ENCODE assay signal across 14 mouse cellular contexts in the genomic region with DNA sequence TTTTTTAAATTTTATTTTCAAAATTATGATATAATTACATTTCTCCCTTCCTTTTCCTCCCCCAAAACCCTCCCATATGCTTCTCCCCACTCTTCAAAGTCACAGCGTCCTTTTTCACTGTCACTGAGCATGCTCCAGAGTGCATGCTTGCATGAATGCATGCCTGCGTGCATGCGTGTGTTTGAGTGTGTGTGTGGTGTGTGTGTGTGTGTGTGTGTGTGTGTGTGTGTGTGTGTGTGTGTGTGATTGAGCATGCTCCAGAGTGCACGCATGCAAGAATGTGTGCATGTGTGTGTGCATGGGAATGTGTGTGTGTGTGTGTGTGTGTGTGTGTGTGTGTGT.
DNase-seq lines count a peak whose midpoint lies in the region; ATAC-seq and TF ChIP-seq lines count a peak whose summit lies in the region.
"Had no signal": no experiment of that assay in that cellular context is flagged by ENCODE, and none has a peak within 500 bp of the region (broad histone marks: within the 10 kb centered on the region; RNA-seq: fewer than 3 reads in every experiment).

No protein-coding gene starts in this region.

- peak overlapping the region; percentile 71 for H3K27ac ChIP-seq in gastrocnemius, adult 2 months
- no peak overlapping the region for H3K27ac ChIP-seq in kidney, embryonic 16.5 days (ENCODE audit: low read length)
- no peak overlapping the region for H3K27ac ChIP-seq in embryonic facial prominence, embryonic 12.5 days
- H3K27ac ChIP-seq in liver, embryonic 15.5 days (replicated peaks), result no peak overlapping the region
- no peak overlapping the region for H3K27ac ChIP-seq in hindbrain, embryonic 14.5 days
- H3K27ac ChIP-seq: macrophage; midbrain, embryonic 15.5 days; neural tube, embryonic 12.5 days had no signal

- no peaks in the 10 kb centered on the region for H3K36me3 ChIP-seq in kidney, embryonic 16.5 days (ENCODE audit: insufficient read depth, low read length)
- no peaks in the 10 kb centered on the region for H3K36me3 ChIP-seq in embryonic facial prominence, embryonic 12.5 days
- no peaks in the 10 kb centered on the region for H3K36me3 ChIP-seq in liver, embryonic 15.5 days (replicated peaks)
- H3K36me3 ChIP-seq in hindbrain, embryonic 14.5 days (replicated peaks; ENCODE audit: control insufficient read depth, insufficient read depth), result no peaks in the 10 kb centered on the region
- H3K36me3 ChIP-seq: midbrain, embryonic 15.5 days; neural tube, embryonic 12.5 days had no signal

- no peak for DNase-seq in gastrocnemius, adult 2 months
- DNase-seq in gastrocnemius, postnatal 25 days, result no peak
- no peak for DNase-seq in kidney, adult 11 months
- no peak for DNase-seq in left cerebral cortex, postnatal 4 days
- no peak for DNase-seq in hindbrain, embryonic 14.5 days (ENCODE audit: low spot score)
- DNase-seq: cerebellum, adult 9-10 months; forebrain, postnatal 0 days; heart, adult 11 months had no signal

- peak; percentile 57; the same call in 1 of the 2 replicates for ATAC-seq in kidney, embryonic 16.5 days (ENCODE audit: low FRiP score, low TSS enrichment)
- ATAC-seq in embryonic facial prominence, embryonic 12.5 days (ENCODE audit: insufficient number of reproducible peaks, insufficient read depth, low FRiP score, low TSS enrichment), result no peak
- ATAC-seq in liver, embryonic 15.5 days (ENCODE audit: insufficient read depth), result no peak
- ATAC-seq in hindbrain, embryonic 14.5 days (ENCODE audit: low FRiP score), result no peak
- ATAC-seq: forebrain, postnatal 0 days; midbrain, embryonic 15.5 days had no signal

- 43% methylated on average over 4 of the region's 4 CpGs for WGBS in kidney, embryonic 16.5 days
- 60% methylated on average over 3 of the region's 4 CpGs for WGBS in embryonic facial prominence, embryonic 12.5 days
- 63% methylated on average over 4 of the region's 4 CpGs for WGBS in liver, embryonic 15.5 days (ENCODE audit: insufficient replicate concordance)
- WGBS in hindbrain, embryonic 14.5 days, result 93% methylated on average over 4 of the region's 4 CpGs

- H3K9me3 ChIP-seq in kidney, embryonic 16.5 days (ENCODE audit: low read length), result no peaks in the 10 kb centered on the region
- H3K9me3 ChIP-seq in embryonic facial prominence, embryonic 12.5 days, result no peaks in the 10 kb centered on the region
- H3K9me3 ChIP-seq in liver, embryonic 15.5 days (replicated peaks), result no peaks in the 10 kb centered on the region
- no peaks in the 10 kb centered on the region for H3K9me3 ChIP-seq in hindbrain, embryonic 14.5 days (ENCODE audit: control insufficient read depth, low read length)
- H3K9me3 ChIP-seq: midbrain, embryonic 15.5 days; neural tube, embryonic 12.5 days had no signal

- peak overlapping the region; percentile 71 for H3K4me2 ChIP-seq in kidney, embryonic 16.5 days (replicated peaks; ENCODE audit: low read depth, low read length)
- H3K4me2 ChIP-seq in embryonic facial prominence, embryonic 12.5 days (replicated peaks), result peak overlapping the region; percentile 46
- H3K4me2 ChIP-seq in liver, embryonic 15.5 days, result peak overlapping the region; percentile 41; the same call in 1 of the 2 replicates
- H3K4me2 ChIP-seq in hindbrain, embryonic 14.5 days (replicated peaks), result no peak overlapping the region
- H3K4me2 ChIP-seq: midbrain, embryonic 15.5 days; neural tube, embryonic 12.5 days had no signal

- H3K9ac ChIP-seq in kidney, embryonic 16.5 days (replicated peaks; ENCODE audit: low read length), result no peak overlapping the region
- no peak overlapping the region for H3K9ac ChIP-seq in embryonic facial prominence, embryonic 12.5 days
- H3K9ac ChIP-seq in liver, embryonic 15.5 days, result no peak overlapping the region
- H3K9ac ChIP-seq in hindbrain, embryonic 14.5 days, result no peak overlapping the region
- H3K9ac ChIP-seq: forebrain, postnatal 0 days; midbrain, embryonic 15.5 days; neural tube, embryonic 12.5 days had no signal

- H3K4me3 ChIP-seq in gastrocnemius, adult 2 months, result peak overlapping the region; percentile 66
- peak overlapping the region; percentile 54 for H3K4me3 ChIP-seq in kidney, embryonic 16.5 days (ENCODE audit: low read length)
- H3K4me3 ChIP-seq in embryonic facial prominence, embryonic 12.5 days, result peak overlapping the region; percentile 28; the same call in 1 of the 2 replicates
- H3K4me3 ChIP-seq in liver, embryonic 15.5 days (replicated peaks), result no peak overlapping the region
- H3K4me3 ChIP-seq in hindbrain, embryonic 14.5 days (replicated peaks; ENCODE audit: low read length), result no peak overlapping the region
- H3K4me3 ChIP-seq: midbrain, embryonic 15.5 days; neural tube, embryonic 12.5 days had no signal

- intact Hi-C loops in gastrocnemius, adult 2 months (cut with DNase I), result no loop called here
- intact Hi-C loops in left cerebral cortex, postnatal 4 days (cut with DNase I), result no loop called here

- no peaks in the 10 kb centered on the region for H3K27me3 ChIP-seq in kidney, embryonic 16.5 days (ENCODE audit: insufficient read depth, low read length)
- no peaks in the 10 kb centered on the region for H3K27me3 ChIP-seq in embryonic facial prominence, embryonic 12.5 days
- H3K27me3 ChIP-seq in liver, embryonic 15.5 days, result no peaks in the 10 kb centered on the region
- no peaks in the 10 kb centered on the region for H3K27me3 ChIP-seq in hindbrain, embryonic 14.5 days (ENCODE audit: control insufficient read depth, insufficient read depth, low read length)
- H3K27me3 ChIP-seq: midbrain, embryonic 15.5 days; neural tube, embryonic 12.5 days had no signal

- no peak for TF ChIP-seq CTCF in gastrocnemius, adult 2 months (IDR thresholded peaks at IDR 0.05)

- H3K4me1 ChIP-seq in kidney, embryonic 16.5 days (ENCODE audit: insufficient read depth, low read length), result 0 out of 2 replicates have a peak, but pooled peaks cover 3% of the 10 kb centered on the region
- H3K4me1 ChIP-seq in embryonic facial prominence, embryonic 12.5 days, result no peaks in the 10 kb centered on the region
- no peaks in the 10 kb centered on the region for H3K4me1 ChIP-seq in liver, embryonic 15.5 days (replicated peaks)
- no peaks in the 10 kb centered on the region for H3K4me1 ChIP-seq in hindbrain, embryonic 14.5 days (replicated peaks; ENCODE audit: control insufficient read depth, insufficient read depth, low read length)
- H3K4me1 ChIP-seq: midbrain, embryonic 15.5 days; neural tube, embryonic 12.5 days had no signal

Comparison
In these comparisons a context has a peak if more than half of its experiments do, and no peak if none do; other contexts are left out.
1. H3K4me3 ChIP-seq: peak in gastrocnemius, adult 2 months (single experiment), kidney, embryonic 16.5 days (single experiment) and embryonic facial prominence, embryonic 12.5 days (single experiment); none in liver, embryonic 15.5 days (single experiment) and hindbrain, embryonic 14.5 days (single experiment).